Mouse (Mus musculus): ENCODE data around the gene Cox8a. TPM values are rescaled to one million over a fixed set of nuclear protein-coding genes. Genes with fewer than 3 reads are reported as not detected.

Gene Cox8a
- polyA plus RNA-seq, 1 experiment = 1,448 TPM

- Histone ChIP-seq H3K27ac (ENCODE audit: insufficient read depth, low read length) (no peak overlapping the region), H3K4me1 (ENCODE audit: control insufficient read depth, insufficient read depth, low read length) (no peaks in the 10 kb centered on the region), H3K4me3 (ENCODE audit: insufficient read depth, low read length) (no peak overlapping the region)
- no peak for TF ChIP-seq CTCF (IDR thresholded peaks at IDR 0.05; ENCODE audit: extremely low read depth, insufficient read depth, low read length)
- TF ChIP-seq POLR2A (IDR thresholded peaks at IDR 0.05; ENCODE audit: extremely low read depth, insufficient read depth, low read length) = no peak
Measured at GRCm38 (mm10) chr19:7246021-7246420, 28.6 kb upstream of the Cox8a start.

GRCm38 (mm10) chr19:7240782-7241690, 23.6 kb upstream of the Cox8a start, which contains the start of gene Naa40:
Gene Naa40 (minus strand): TSS chr19:7241183.
- TF ChIP-seq POLR2A (IDR thresholded peaks at IDR 0.05; ENCODE audit: extremely low read depth, insufficient read depth, low read length) = 0 out of 2 replicates have a peak, but pooled peaks have one; percentile 52
- TF ChIP-seq CTCF (IDR thresholded peaks at IDR 0.05; ENCODE audit: extremely low read depth, insufficient read depth, low read length) = no peak
- H3K4me1 ChIP-seq (ENCODE audit: control insufficient read depth, insufficient read depth, low read length) = peaks cover 2% of the 10 kb centered on the region; the same call in 1 of the 2 replicates
- peak within 1 kb of the TSS; percentile 90 for H3K4me3 ChIP-seq (ENCODE audit: insufficient read depth, low read length)
- H3K27ac ChIP-seq (ENCODE audit: insufficient read depth, low read length) = peak within 1 kb of the TSS; percentile 85

GRCm38 (mm10) chr19:7240291-7240690, 22.9 kb upstream of the Cox8a start:
- H3K4me3 ChIP-seq (ENCODE audit: insufficient read depth, low read length) = peak overlapping the region; percentile 90
- H3K4me1 ChIP-seq (ENCODE audit: control insufficient read depth, insufficient read depth, low read length) = peaks cover 2% of the 10 kb centered on the region; the same call in 1 of the 2 replicates
- no peak overlapping the region for H3K27ac ChIP-seq (ENCODE audit: insufficient read depth, low read length)
- TF ChIP-seq POLR2A (IDR thresholded peaks at IDR 0.05; ENCODE audit: extremely low read depth, insufficient read depth, low read length) (no peak), CTCF (IDR thresholded peaks at IDR 0.05; ENCODE audit: extremely low read depth, insufficient read depth, low read length) (no peak)

- H3K4me3 ChIP-seq (ENCODE audit: insufficient read depth, low read length) = peak overlapping the region; percentile 90
- no peak overlapping the region for H3K27ac ChIP-seq (ENCODE audit: insufficient read depth, low read length)
- TF ChIP-seq CTCF (IDR thresholded peaks at IDR 0.05; ENCODE audit: extremely low read depth, insufficient read depth, low read length) (no peak), POLR2A (IDR thresholded peaks at IDR 0.05; ENCODE audit: extremely low read depth, insufficient read depth, low read length) (no peak)
Measured at GRCm38 (mm10) chr19:7239574-7239973, 22.2 kb upstream of the Cox8a start.

GRCm38 (mm10) chr19:7236742-7237141, 19.3 kb upstream of the Cox8a start:
- peaks cover 2% of the 10 kb centered on the region; the same call in 1 of the 2 replicates for H3K4me1 ChIP-seq (ENCODE audit: control insufficient read depth, insufficient read depth, low read length)
- H3K4me3 ChIP-seq (ENCODE audit: insufficient read depth, low read length) = no peak overlapping the region
- H3K27ac ChIP-seq (ENCODE audit: insufficient read depth, low read length) = no peak overlapping the region
- TF ChIP-seq CTCF (IDR thresholded peaks at IDR 0.05; ENCODE audit: extremely low read depth, insufficient read depth, low read length) (no peak), POLR2A (IDR thresholded peaks at IDR 0.05; ENCODE audit: extremely low read depth, insufficient read depth, low read length) (no peak)

More at GRCm38 (mm10) chr19:7239574-7239973, 22.2 kb upstream of the Cox8a start:
- peaks cover 2% of the 10 kb centered on the region; the same call in 1 of the 2 replicates for H3K4me1 ChIP-seq (ENCODE audit: control insufficient read depth, insufficient read depth, low read length)

- Histone ChIP-seq H3K4me1 (ENCODE audit: control insufficient read depth, insufficient read depth, low read length) (peaks cover 2% of the 10 kb centered on the region; the same call in 1 of the 2 replicates), H3K4me3 (ENCODE audit: insufficient read depth, low read length) (no peak overlapping the region)
- no peak for TF ChIP-seq CTCF (IDR thresholded peaks at IDR 0.05; ENCODE audit: extremely low read depth, insufficient read depth, low read length)
- TF ChIP-seq POLR2A (IDR thresholded peaks at IDR 0.05; ENCODE audit: extremely low read depth, insufficient read depth, low read length) = no peak
Measured at GRCm38 (mm10) chr19:7236011-7236410, 18.6 kb upstream of the Cox8a start.

GRCm38 (mm10) chr19:7235461-7235860, 18.0 kb upstream of the Cox8a start:
- H3K27ac ChIP-seq (ENCODE audit: insufficient read depth, low read length) = no peak overlapping the region
- TF ChIP-seq POLR2A (IDR thresholded peaks at IDR 0.05; ENCODE audit: extremely low read depth, insufficient read depth, low read length) (no peak), CTCF (IDR thresholded peaks at IDR 0.05; ENCODE audit: extremely low read depth, insufficient read depth, low read length) (no peak)
- H3K4me1 ChIP-seq (ENCODE audit: control insufficient read depth, insufficient read depth, low read length) = peaks cover 2% of the 10 kb centered on the region; the same call in 1 of the 2 replicates
- H3K4me3 ChIP-seq (ENCODE audit: insufficient read depth, low read length) = no peak overlapping the region

More at GRCm38 (mm10) chr19:7236011-7236410, 18.6 kb upstream of the Cox8a start:
- no peak overlapping the region for H3K27ac ChIP-seq (ENCODE audit: insufficient read depth, low read length)

- Histone ChIP-seq H3K4me1 (ENCODE audit: control insufficient read depth, insufficient read depth, low read length) (peaks cover under 1% of the 10 kb centered on the region; the same call in 1 of the 2 replicates), H3K27ac (ENCODE audit: insufficient read depth, low read length) (no peak overlapping the region), H3K4me3 (ENCODE audit: insufficient read depth, low read length) (no peak overlapping the region)
- TF ChIP-seq POLR2A (IDR thresholded peaks at IDR 0.05; ENCODE audit: extremely low read depth, insufficient read depth, low read length) (no peak), CTCF (IDR thresholded peaks at IDR 0.05; ENCODE audit: extremely low read depth, insufficient read depth, low read length) (peak; percentile 91)
Measured at GRCm38 (mm10) chr19:7234537-7235221, 17.3 kb upstream of the Cox8a start.

GRCm38 (mm10) chr19:7226511-7226914, 9.1 kb upstream of the Cox8a start:
- H3K4me3 ChIP-seq (ENCODE audit: insufficient read depth, low read length) = no peak overlapping the region
- no peak overlapping the region for H3K27ac ChIP-seq (ENCODE audit: insufficient read depth, low read length)
- no peak for TF ChIP-seq CTCF (IDR thresholded peaks at IDR 0.05; ENCODE audit: extremely low read depth, insufficient read depth, low read length)
- TF ChIP-seq POLR2A (IDR thresholded peaks at IDR 0.05; ENCODE audit: extremely low read depth, insufficient read depth, low read length) = no peak
- H3K4me1 ChIP-seq (ENCODE audit: control insufficient read depth, insufficient read depth, low read length) = no peaks in the 10 kb centered on the region
